Mouse (Mus musculus) heart, adult 2 months (tissue): ENCODE measurements around the gene Tbc1d22a.
"Not testable (repeated sequence)": the region's sequence is repeated elsewhere in the genome, so short reads cannot be mapped to it uniquely, and the experiment has no call there.

Source experiments
- CTCF ChIP-seq: fragments of 200-600 bp; IDR thresholded peaks from 2 replicates; pipeline ENCODE4 v1.8.1; 2022; ENCODE audit warnings: antibody characterized with exemption, mild to moderate bottlenecking, moderate library complexity
- POLR2A ChIP-seq: fragments of 200-500 bp; IDR thresholded peaks from 2 replicates; pipeline ENCODE4 v1.6.1; 2011; ENCODE audit warnings: mild to moderate bottlenecking, low read depth, low read length, control low read depth; ENCODE audit not compliant: insufficient read depth

GRCm38 (mm10) chr15:86177703-86178251 lies 36.5 kb upstream of the Tbc1d22a start:
- TF ChIP-seq POLR2A, CTCF: not testable (repeated sequence)
